Mouse (Mus musculus) gastrocnemius, postnatal 4 days (tissue): ENCODE data around the gene Chfr. TPM values are rescaled to one million over a fixed set of nuclear protein-coding genes. Genes with fewer than 3 reads are reported as not detected.
"Not testable (repeated sequence)": the region's sequence is repeated elsewhere in the genome, so short reads cannot be mapped to it uniquely, and the experiment has no call there.

Experiments
- DNase-seq, 2 experiments: peaks; one replicate each; pipeline ENCODE4 v3.0.0; 2021 to 2022; ENCODE audit warnings: low spot score in 2 of 2, mixed read lengths in 2 of 2
- total RNA-seq, 2 experiments: library from RNA; stranded (reverse); gene quantifications; 2 replicates each; pipeline ENCODE4 v1.2.3; 2021

The Chfr gene
- total RNA-seq, 2 experiments from 2014 or later, result 24.8 to 27.6 TPM

GRCm38 (mm10) chr5:110107581-110108304 lies 27.9 kb upstream of the Chfr start, which contains the start of gene Gtpbp6:
TSS of gene Gtpbp6 (minus strand) at chr5:110108197.
- DNase-seq, result peak; percentile 91 to 97

DNA sequence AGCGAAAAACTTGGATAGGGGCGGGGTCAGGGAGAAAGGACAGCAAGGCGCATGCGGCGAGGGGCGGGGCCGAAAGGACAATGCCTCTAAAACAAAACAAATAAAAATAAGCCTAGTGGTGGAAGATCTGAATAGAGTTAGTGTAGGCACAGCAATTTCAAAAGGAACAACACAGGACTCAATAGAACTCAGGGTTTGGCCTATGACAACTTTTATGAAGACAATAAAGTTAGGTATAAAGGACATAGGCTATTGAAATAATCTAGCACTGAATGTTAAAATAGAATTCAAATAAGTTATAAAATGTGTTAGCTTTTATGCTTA lies 27.4 kb upstream of the Chfr start:
- no peak for DNase-seq

DNA sequence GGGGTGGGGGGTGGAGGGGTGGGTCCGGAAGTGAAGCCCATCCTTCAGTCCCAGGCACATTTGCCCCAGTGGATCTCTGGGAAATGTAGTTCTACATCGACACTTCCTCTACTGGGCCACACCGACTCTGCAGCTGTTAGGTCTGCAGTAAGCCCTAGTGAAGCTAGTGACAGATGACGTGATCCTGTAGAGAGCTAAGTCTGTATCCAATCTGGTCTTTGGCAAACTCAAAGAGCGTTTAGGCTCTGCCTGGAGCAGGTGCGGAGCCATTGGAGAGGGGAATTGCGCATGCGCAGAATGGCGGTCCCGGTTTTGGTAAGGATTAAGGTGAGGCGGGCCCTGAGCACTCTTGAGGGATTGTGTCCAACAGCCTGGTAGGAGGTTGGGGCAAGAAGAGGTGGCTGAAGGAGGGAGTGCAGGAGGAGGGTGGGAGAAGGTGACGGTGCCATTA lies 25.6 kb upstream of the Chfr start, which contains the start of gene Zfp605:
TSS of gene Zfp605 (plus strand) at position 102 of the 451 bp plus-strand sequence.
- DNase-seq, result peak; percentile 76 to 88

DNA sequence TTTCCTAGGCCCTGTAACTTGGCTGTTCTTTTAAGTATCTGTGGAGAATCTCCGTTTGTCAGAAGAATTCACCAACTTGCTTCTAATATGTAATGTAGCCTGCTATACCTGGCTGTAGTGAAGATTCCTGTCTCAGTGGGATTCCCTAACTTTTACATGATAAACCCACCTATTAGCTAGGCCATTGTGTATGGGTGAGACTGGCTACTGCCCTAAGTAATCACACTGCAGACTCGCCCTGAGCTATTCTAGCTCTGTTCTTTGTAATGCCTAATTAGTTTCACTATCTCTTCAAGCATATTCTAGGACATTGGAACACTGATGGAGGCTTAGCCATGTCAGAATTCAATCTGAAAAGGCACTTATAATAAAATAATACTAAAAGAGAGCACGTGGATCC lies 13.3 kb upstream of the Chfr start:
- not testable (repeated sequence) for DNase-seq

DNA sequence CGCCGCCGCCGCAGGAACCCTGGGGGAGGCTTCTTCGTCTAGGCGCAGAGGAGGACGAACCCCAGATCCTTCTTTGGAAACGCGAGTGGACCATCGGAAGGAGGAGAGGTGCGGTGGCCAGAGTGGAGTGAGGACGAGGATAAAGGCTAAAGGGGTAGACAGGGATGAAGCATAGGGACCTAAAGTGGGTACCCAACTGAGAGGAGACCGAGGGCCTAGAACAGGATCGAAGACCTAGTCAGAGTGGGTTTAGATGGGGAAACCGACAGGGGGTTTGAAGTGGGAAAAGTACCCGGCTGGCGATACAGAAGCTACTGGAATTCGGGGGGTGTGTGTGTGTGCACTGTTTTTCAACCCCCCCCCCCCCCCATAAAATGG lies 434 bp downstream of the Chfr start:
- DNase-seq, result no peak

- no peak for DNase-seq
Measured at GRCm38 (mm10) chr5:110137816-110138215, 2.2 kb downstream of the Chfr start.

DNA sequence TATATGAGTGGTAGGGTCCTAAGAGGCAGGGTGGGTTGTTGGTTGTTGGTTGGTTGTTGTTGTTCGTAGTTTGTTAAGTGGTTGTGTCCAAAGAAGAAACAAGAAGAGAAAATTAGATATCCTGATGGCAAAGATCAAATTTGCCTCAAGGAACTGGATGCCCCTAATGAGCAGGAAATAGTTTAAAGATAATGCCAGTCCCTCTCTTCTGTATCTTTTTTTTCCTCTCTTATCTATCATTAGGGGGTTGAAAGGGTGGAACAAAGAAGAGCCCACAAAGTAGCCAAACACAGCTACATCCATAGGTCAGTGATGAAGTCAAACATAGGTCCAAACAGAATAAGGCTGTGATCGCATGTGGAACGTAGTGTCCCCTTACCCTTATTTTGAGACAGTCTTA lies 3.7 kb downstream of the Chfr start:
- DNase-seq, result no peak

GRCm38 (mm10) chr5:110140424-110140823 lies 4.8 kb downstream of the Chfr start:
- DNase-seq, result no peak

GRCm38 (mm10) chr5:110142309-110142708 lies 6.7 kb downstream of the Chfr start:
- DNase-seq, result peak in 1 of 2 experiments; percentile 14

GRCm38 (mm10) chr5:110143007-110143406 lies 7.4 kb downstream of the Chfr start:
- DNase-seq, result no peak

DNA sequence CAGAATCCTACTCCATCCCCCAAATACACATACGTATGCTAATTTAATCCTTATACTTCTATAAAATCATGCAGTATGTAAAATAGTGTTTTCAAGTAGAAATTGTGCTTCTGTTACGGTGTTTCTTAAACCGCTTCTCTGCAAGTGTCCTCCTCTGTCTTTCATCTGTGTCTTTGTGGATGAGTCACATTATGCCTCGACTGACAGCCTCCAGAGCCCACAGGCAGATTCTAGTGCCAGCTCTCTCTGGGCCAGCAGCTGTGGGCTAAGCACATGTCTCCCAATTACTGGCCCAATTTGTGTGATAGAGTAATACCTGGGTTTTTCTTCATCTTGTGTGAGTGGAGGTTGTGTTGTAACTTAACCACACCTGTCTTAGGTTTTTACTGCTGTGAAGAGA lies 33.7 kb downstream of the Chfr start:
- no peak for DNase-seq

DNA sequence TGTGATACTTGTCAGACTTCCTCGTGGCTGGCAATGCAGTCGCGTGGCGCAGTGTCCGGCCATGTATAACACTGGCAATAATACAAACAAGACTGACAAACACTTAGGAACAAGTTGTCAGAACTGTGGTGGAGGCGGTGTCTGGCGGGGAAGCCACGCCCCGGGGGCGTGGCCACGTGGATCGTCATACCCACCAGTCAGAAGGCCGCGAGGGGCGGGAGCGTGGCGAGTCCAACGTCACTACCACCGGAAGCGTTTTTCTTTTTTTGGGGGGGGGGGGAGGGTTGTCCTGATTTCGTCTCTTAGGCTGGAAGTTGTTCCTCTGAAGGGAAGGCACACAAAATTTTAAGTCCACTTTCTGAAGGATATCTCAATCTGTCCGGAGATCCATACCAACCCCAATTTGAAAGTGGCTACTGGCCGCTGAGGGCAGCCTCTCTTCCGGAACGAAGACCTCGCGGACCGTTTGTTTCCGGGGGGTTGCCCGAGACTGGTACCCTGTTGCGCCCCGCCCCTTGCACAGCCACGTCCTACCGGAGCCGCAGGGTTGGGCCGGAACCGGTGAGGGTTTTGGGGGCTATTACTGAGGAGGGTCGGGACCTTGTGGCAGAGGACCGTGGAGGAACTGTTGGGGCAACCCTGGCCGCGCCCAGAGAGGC lies 40.8 kb downstream of the Chfr start, which contains the start of gene Golga3:
TSS of gene Golga3 (plus strand) at position 340 of the 659 bp plus-strand sequence.
- peak; percentile 87 to 94 for DNase-seq

DNA sequence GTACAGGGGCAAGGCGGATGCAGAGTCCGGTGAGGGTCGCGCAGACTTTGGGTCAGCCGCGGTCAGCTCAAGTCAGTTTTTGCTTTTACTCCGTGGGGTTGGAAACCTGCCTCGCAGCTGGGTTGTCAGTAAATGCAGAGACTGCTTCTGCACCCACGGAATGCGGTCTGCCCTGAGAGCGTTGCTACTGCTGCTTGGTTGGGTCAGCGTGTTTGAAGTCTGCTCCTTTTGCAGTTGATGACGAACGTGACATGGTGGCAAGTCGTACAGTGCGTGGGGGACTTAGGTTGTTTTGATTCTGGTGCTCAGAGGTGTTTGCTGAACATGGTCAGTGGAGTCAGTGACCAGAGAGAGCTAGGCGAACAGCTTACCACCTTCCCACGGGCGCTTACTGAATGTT lies 41.4 kb downstream of the Chfr start:
- no peak for DNase-seq

- no peak for DNase-seq
Measured at GRCm38 (mm10) chr5:110178628-110179027, 43.0 kb downstream of the Chfr start.

DNA sequence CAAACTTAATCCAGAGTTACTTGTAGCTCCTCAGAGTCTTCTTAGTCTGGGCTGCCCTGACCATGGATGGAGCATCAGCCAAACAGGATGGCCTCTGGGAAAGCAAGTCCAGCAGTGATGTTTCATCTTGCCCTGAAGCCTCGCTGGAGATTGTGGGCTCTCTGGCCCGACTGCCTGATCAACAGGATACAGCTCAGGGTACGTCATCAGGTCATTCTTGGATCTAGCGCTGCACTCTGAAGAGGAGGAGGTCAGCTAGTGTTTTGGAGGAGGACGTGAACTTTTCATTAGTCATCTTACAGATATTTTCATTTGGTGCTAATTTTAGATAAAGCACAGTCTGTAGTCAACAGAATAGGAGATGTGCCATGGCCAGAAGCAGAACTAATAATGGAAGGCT lies 46.1 kb downstream of the Chfr start:
- no peak for DNase-seq

DNA sequence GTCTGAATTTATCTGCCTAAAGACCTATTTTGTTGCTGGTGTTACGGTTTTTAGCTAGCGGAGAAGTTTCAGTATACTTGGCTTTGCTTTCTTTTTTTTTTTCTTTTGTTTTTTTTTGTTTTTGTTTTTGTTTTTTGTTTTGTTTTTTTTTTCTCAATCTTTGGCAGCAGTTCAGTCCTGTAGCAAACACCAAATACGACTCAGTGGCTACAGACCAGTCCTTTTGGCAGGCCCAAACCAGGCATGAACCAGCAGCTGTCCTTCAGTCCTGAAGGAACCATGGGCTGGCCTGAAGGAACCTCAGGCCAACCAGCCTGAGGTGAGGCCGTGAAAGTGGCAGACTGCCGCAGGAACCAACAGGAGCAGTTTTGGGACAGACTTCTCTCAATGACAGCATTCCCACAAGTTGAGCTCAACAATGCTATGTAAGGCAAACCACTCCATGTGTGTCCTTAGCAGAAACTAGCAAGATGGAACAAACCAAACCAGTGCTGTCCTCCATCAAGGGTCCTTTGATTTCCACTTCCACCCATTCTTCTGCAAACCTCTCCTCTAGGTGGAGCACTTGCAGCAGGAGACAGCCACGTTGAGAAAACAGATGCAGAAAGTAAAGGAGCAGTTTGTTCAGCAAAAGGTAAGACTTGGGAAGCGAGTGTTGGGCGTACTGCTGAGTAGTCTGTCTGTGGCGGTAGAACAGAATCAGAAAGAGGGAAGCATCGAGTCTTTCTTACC lies 67.7 kb downstream of the Chfr start:
- DNase-seq, result no peak

- no peak for DNase-seq
Measured at GRCm38 (mm10) chr5:110204777-110205176, 69.1 kb downstream of the Chfr start.

DNA sequence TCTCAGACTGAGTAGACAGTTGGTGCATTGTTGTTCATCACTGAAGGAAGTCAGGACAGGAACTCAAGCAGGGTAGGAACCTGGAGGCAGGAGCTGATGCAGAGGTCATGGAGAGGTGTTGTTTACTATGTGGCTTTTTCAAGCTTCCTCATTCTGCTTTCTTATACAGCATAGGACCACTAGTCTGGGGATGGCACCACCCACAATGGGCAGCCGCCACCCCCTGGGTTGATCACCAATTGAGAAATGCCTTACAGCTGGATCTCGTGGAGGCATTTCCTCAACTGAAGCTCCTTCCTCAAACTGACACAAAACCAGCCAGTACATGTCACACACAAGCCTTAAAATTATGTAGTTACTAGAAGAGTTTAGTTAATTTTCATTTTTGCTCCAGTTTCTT lies 75.7 kb downstream of the Chfr start:
- DNase-seq, result no peak

GRCm38 (mm10) chr5:110216780-110217179 lies 81.1 kb downstream of the Chfr start:
- DNase-seq, result no peak

GRCm38 (mm10) chr5:110220331-110220730 lies 84.7 kb downstream of the Chfr start:
- no peak for DNase-seq
